Mouse (Mus musculus): Measurements from ENCODE around the gene Eif3k. TPM values are rescaled to one million over a fixed set of nuclear protein-coding genes. Genes with fewer than 3 reads are reported as not detected.
A peak's percentile ranks its signal among the peaks of the same experiment; 100 is the strongest.

Eif3k gene
- polyA plus RNA-seq, 1 experiment from 2014 or later = 316 TPM

- 92% methylated on average over 10 of the region's 10 CpGs for WGBS
- Histone ChIP-seq H3K4me1 (ENCODE audit: control insufficient read depth, insufficient read depth, low read length) (peaks cover 8% of the 10 kb centered on the region), H3K9ac (replicated peaks; ENCODE audit: low read depth, low read length) (no peak overlapping the region), H3K27ac (ENCODE audit: low read depth, low read length) (no peak overlapping the region), H3K36me3 (ENCODE audit: control insufficient read depth, insufficient read depth, low read length) (no peaks in the 10 kb centered on the region), H3K27me3 (ENCODE audit: control insufficient read depth, insufficient read depth, low read length) (no peaks in the 10 kb centered on the region), H3K4me3 (ENCODE audit: low read depth, low read length) (no peak overlapping the region), H3K9me3 (ENCODE audit: control insufficient read depth, low read length) (no peaks in the 10 kb centered on the region), H3K4me2 (ENCODE audit: low read depth, low read length) (no peak overlapping the region)
- ATAC-seq (ENCODE audit: low read depth) = no peak
Measured at GRCm38 (mm10) chr7:28950346-28951037, 31.2 kb downstream of the Eif3k start.

- Histone ChIP-seq H3K4me2 (ENCODE audit: low read depth, low read length) (no peak overlapping the region), H3K4me1 (ENCODE audit: control insufficient read depth, insufficient read depth, low read length) (peaks cover 11% of the 10 kb centered on the region), H3K27me3 (ENCODE audit: control insufficient read depth, insufficient read depth, low read length) (no peaks in the 10 kb centered on the region), H3K36me3 (ENCODE audit: control insufficient read depth, insufficient read depth, low read length) (no peaks in the 10 kb centered on the region), H3K4me3 (ENCODE audit: low read depth, low read length) (no peak overlapping the region), H3K9ac (replicated peaks; ENCODE audit: low read depth, low read length) (no peak overlapping the region), H3K9me3 (ENCODE audit: control insufficient read depth, low read length) (no peaks in the 10 kb centered on the region), H3K27ac (ENCODE audit: low read depth, low read length) (no peak overlapping the region)
- 91% methylated on average over 2 of the region's 2 CpGs for WGBS
- ATAC-seq (ENCODE audit: low read depth) = no peak
Measured at GRCm38 (mm10) chr7:28949298-28949697, 32.4 kb downstream of the Eif3k start.

GRCm38 (mm10) chr7:28948746-28949145 is 32.9 kb downstream of the Eif3k start:
- whole genome bisulfite sequencing = 90% methylated on average over 7 of the region's 7 CpGs
- no peak overlapping the region for H3K9ac ChIP-seq (replicated peaks; ENCODE audit: low read depth, low read length)
- no peak overlapping the region for H3K4me3 ChIP-seq (ENCODE audit: low read depth, low read length)
- no peak overlapping the region for H3K27ac ChIP-seq (ENCODE audit: low read depth, low read length)
- H3K36me3 ChIP-seq (ENCODE audit: control insufficient read depth, insufficient read depth, low read length) = no peaks in the 10 kb centered on the region
- H3K27me3 ChIP-seq (ENCODE audit: control insufficient read depth, insufficient read depth, low read length) = no peaks in the 10 kb centered on the region
- H3K4me2 ChIP-seq (ENCODE audit: low read depth, low read length) = no peak overlapping the region
- H3K4me1 ChIP-seq (ENCODE audit: control insufficient read depth, insufficient read depth, low read length) = peaks cover 11% of the 10 kb centered on the region
- no peak for ATAC-seq (ENCODE audit: low read depth)
- no peaks in the 10 kb centered on the region for H3K9me3 ChIP-seq (ENCODE audit: control insufficient read depth, low read length)

- Histone ChIP-seq H3K4me1 (ENCODE audit: control insufficient read depth, insufficient read depth, low read length) (0 out of 2 replicates have a peak, but pooled peaks cover 4% of the 10 kb centered on the region), H3K27ac (ENCODE audit: low read depth, low read length) (no peak overlapping the region), H3K4me3 (ENCODE audit: low read depth, low read length) (no peak overlapping the region), H3K27me3 (ENCODE audit: control insufficient read depth, insufficient read depth, low read length) (no peaks in the 10 kb centered on the region), H3K36me3 (ENCODE audit: control insufficient read depth, insufficient read depth, low read length) (no peaks in the 10 kb centered on the region), H3K9me3 (ENCODE audit: control insufficient read depth, low read length) (no peaks in the 10 kb centered on the region), H3K4me2 (ENCODE audit: low read depth, low read length) (no peak overlapping the region), H3K9ac (replicated peaks; ENCODE audit: low read depth, low read length) (no peak overlapping the region)
- ATAC-seq (ENCODE audit: low read depth) = no peak
- 20% methylated on average over 1 of the region's 1 CpGs for WGBS
Measured at GRCm38 (mm10) chr7:28946271-28946610, 35.4 kb downstream of the Eif3k start.

GRCm38 (mm10) chr7:28945416-28946270 is 36.0 kb downstream of the Eif3k start:
- 0 out of 2 replicates have a peak, but pooled peaks have one; percentile 14 for ATAC-seq (ENCODE audit: low read depth)

GRCm38 (mm10) chr7:28944756-28945415 is 36.8 kb downstream of the Eif3k start:
- Histone ChIP-seq H3K4me3 (ENCODE audit: low read depth, low read length) (no peak overlapping the region), H3K9me3 (ENCODE audit: control insufficient read depth, low read length) (no peaks in the 10 kb centered on the region), H3K27me3 (ENCODE audit: control insufficient read depth, insufficient read depth, low read length) (no peaks in the 10 kb centered on the region), H3K36me3 (ENCODE audit: control insufficient read depth, insufficient read depth, low read length) (no peaks in the 10 kb centered on the region), H3K9ac (replicated peaks; ENCODE audit: low read depth, low read length) (no peak overlapping the region), H3K4me2 (ENCODE audit: low read depth, low read length) (no peak overlapping the region), H3K27ac (ENCODE audit: low read depth, low read length) (no peak overlapping the region), H3K4me1 (ENCODE audit: control insufficient read depth, insufficient read depth, low read length) (peaks cover 10% of the 10 kb centered on the region; the same call in 1 of the 2 replicates)
- no peak for ATAC-seq (ENCODE audit: low read depth)
- whole genome bisulfite sequencing = 50% methylated on average over 6 of the region's 6 CpGs

More at GRCm38 (mm10) chr7:28945416-28946270, 36.0 kb downstream of the Eif3k start:
- no peaks in the 10 kb centered on the region for H3K9me3 ChIP-seq (ENCODE audit: control insufficient read depth, low read length)
- 44% methylated on average over 10 of the region's 10 CpGs for WGBS
- peaks cover 8% of the 10 kb centered on the region; the same call in 1 of the 2 replicates for H3K4me1 ChIP-seq (ENCODE audit: control insufficient read depth, insufficient read depth, low read length)
- H3K4me3 ChIP-seq (ENCODE audit: low read depth, low read length) = no peak overlapping the region
- no peak overlapping the region for H3K4me2 ChIP-seq (ENCODE audit: low read depth, low read length)
- no peak overlapping the region for H3K9ac ChIP-seq (replicated peaks; ENCODE audit: low read depth, low read length)
- H3K27ac ChIP-seq (ENCODE audit: low read depth, low read length) = no peak overlapping the region
- H3K36me3 ChIP-seq (ENCODE audit: control insufficient read depth, insufficient read depth, low read length) = no peaks in the 10 kb centered on the region
- no peaks in the 10 kb centered on the region for H3K27me3 ChIP-seq (ENCODE audit: control insufficient read depth, insufficient read depth, low read length)

- 73% methylated on average over 5 of the region's 5 CpGs for WGBS
Measured at GRCm38 (mm10) chr7:28943451-28944180, 38.0 kb downstream of the Eif3k start.

GRCm38 (mm10) chr7:28941542-28941941 is 40.1 kb downstream of the Eif3k start:
- no peak for ATAC-seq (ENCODE audit: low read depth)
- Histone ChIP-seq H3K27me3 (ENCODE audit: control insufficient read depth, insufficient read depth, low read length) (no peaks in the 10 kb centered on the region), H3K9me3 (ENCODE audit: control insufficient read depth, low read length) (no peaks in the 10 kb centered on the region), H3K4me1 (ENCODE audit: control insufficient read depth, insufficient read depth, low read length) (peaks cover 10% of the 10 kb centered on the region; the same call in 1 of the 2 replicates), H3K9ac (replicated peaks; ENCODE audit: low read depth, low read length) (no peak overlapping the region), H3K36me3 (ENCODE audit: control insufficient read depth, insufficient read depth, low read length) (no peaks in the 10 kb centered on the region), H3K4me2 (ENCODE audit: low read depth, low read length) (no peak overlapping the region), H3K4me3 (ENCODE audit: low read depth, low read length) (no peak overlapping the region), H3K27ac (ENCODE audit: low read depth, low read length) (no peak overlapping the region)
- 77% methylated on average over 4 of the region's 4 CpGs for WGBS

More at GRCm38 (mm10) chr7:28943451-28944180, 38.0 kb downstream of the Eif3k start:
- Histone ChIP-seq H3K4me2 (ENCODE audit: low read depth, low read length) (no peak overlapping the region), H3K4me3 (ENCODE audit: low read depth, low read length) (no peak overlapping the region), H3K36me3 (ENCODE audit: control insufficient read depth, insufficient read depth, low read length) (no peaks in the 10 kb centered on the region), H3K9me3 (ENCODE audit: control insufficient read depth, low read length) (no peaks in the 10 kb centered on the region), H3K4me1 (ENCODE audit: control insufficient read depth, insufficient read depth, low read length) (peaks cover 10% of the 10 kb centered on the region; the same call in 1 of the 2 replicates), H3K9ac (replicated peaks; ENCODE audit: low read depth, low read length) (no peak overlapping the region), H3K27me3 (ENCODE audit: control insufficient read depth, insufficient read depth, low read length) (no peaks in the 10 kb centered on the region), H3K27ac (ENCODE audit: low read depth, low read length) (no peak overlapping the region)
- no peak for ATAC-seq (ENCODE audit: low read depth)

All from neural tube, embryonic 14.5 days (tissue).